In genomic region chr5:107236039-107236438, GRCm38 (mm10) we compare ENCODE assay signal across 21 mouse cellular contexts. TPM values are rescaled to one million over a fixed set of nuclear protein-coding genes. Genes with fewer than 3 reads are reported as not detected.
A peak's percentile ranks its signal among the peaks of the same experiment; 100 is the strongest.
DNase-seq lines count a peak whose midpoint lies in the region; ATAC-seq and TF ChIP-seq lines count a peak whose summit lies in the region.
"Had no signal": no experiment of that assay in that cellular context is flagged by ENCODE, and none has a peak within 500 bp of the region (broad histone marks: within the 10 kb centered on the region; RNA-seq: fewer than 3 reads in every experiment).

No protein-coding gene starts in this region.

- no peak for TF ChIP-seq CTCF in gastrocnemius, adult 2 months (IDR thresholded peaks at IDR 0.05)

- H3K27ac ChIP-seq in gastrocnemius, adult 2 months: peak overlapping the region; percentile 73
- 0 out of 2 replicates have a peak overlapping the region, but pooled peaks have one; percentile 56 for H3K27ac ChIP-seq in hindbrain, embryonic 10.5 days
- H3K27ac ChIP-seq in hindbrain, embryonic 16.5 days (ENCODE audit: low read depth, low read length): no peak overlapping the region
- peak overlapping the region; percentile 33 for H3K27ac ChIP-seq in brown adipose tissue, adult 24 weeks (replicated peaks; ENCODE audit: low read depth, low read length)
- peak overlapping the region; percentile 84 for H3K27ac ChIP-seq in liver, embryonic 12.5 days
- H3K27ac ChIP-seq: heart, embryonic 15.5 days; hindbrain, postnatal 0 days; kidney, postnatal 0 days; limb, embryonic 13.5 days; neural tube, embryonic 12.5 days had no signal

- peaks cover 56% of the 10 kb centered on the region for H3K4me1 ChIP-seq in hindbrain, embryonic 10.5 days (replicated peaks)
- H3K4me1 ChIP-seq in hindbrain, embryonic 16.5 days (ENCODE audit: control insufficient read depth, insufficient read depth, low read depth, low read length): no peaks in the 10 kb centered on the region
- peaks cover 69% of the 10 kb centered on the region for H3K4me1 ChIP-seq in brown adipose tissue, adult 24 weeks (ENCODE audit: control insufficient read depth, insufficient read depth, insufficient read length, low read length)
- peaks cover 81% of the 10 kb centered on the region for H3K4me1 ChIP-seq in liver, embryonic 12.5 days

- no peak for ATAC-seq in hindbrain, embryonic 16.5 days
- no peak for ATAC-seq in liver, embryonic 12.5 days
- ATAC-seq in activated CD4-positive, CD25-positive, alpha-beta regulatory T cell, adult 4 months: no peak
- ATAC-seq: forebrain, embryonic 16.5 days; hindbrain, postnatal 0 days; intestine, postnatal 0 days; lung, postnatal 0 days had no signal

- DNase-seq in gastrocnemius, adult 2 months: no peak
- no peak for DNase-seq in gastrocnemius, postnatal 36 days
- no peak for DNase-seq in hindbrain, embryonic 10.5 days (ENCODE audit: low spot score)
- no peak for DNase-seq in frontal cortex, postnatal 14 days (ENCODE audit: low spot score in 2 of 2)
- DNase-seq: adrenal gland, adult 8-10 months; thymus, adult 18-20 months had no signal

- 79% methylated on average over 5 of the region's 5 CpGs for WGBS in hindbrain, embryonic 10.5 days
- 74% methylated on average over 5 of the region's 5 CpGs for WGBS in hindbrain, embryonic 16.5 days
- WGBS in liver, embryonic 12.5 days (ENCODE audit: insufficient replicate concordance): 60% methylated on average over 5 of the region's 5 CpGs

- H3K27me3 ChIP-seq in hindbrain, embryonic 10.5 days (ENCODE audit: insufficient read depth, poor library complexity, severe bottlenecking): no peaks in the 10 kb centered on the region
- no peaks in the 10 kb centered on the region; the same call in 1 of the 2 replicates for H3K27me3 ChIP-seq in hindbrain, embryonic 16.5 days (replicated peaks; ENCODE audit: control insufficient read depth, insufficient read depth, low read length)
- no peaks in the 10 kb centered on the region for H3K27me3 ChIP-seq in liver, embryonic 12.5 days (replicated peaks)
- H3K27me3 ChIP-seq: embryonic facial prominence, embryonic 15.5 days; heart, embryonic 15.5 days; neural tube, embryonic 12.5 days; stomach, embryonic 15.5 days had no signal

- no peaks in the 10 kb centered on the region for H3K9me3 ChIP-seq in hindbrain, embryonic 10.5 days
- H3K9me3 ChIP-seq in hindbrain, embryonic 16.5 days (ENCODE audit: control insufficient read depth, low read length): no peaks in the 10 kb centered on the region
- H3K9me3 ChIP-seq in liver, embryonic 12.5 days (replicated peaks): no peaks in the 10 kb centered on the region
- H3K9me3 ChIP-seq: embryonic facial prominence, embryonic 15.5 days; heart, embryonic 15.5 days; limb, embryonic 13.5 days; neural tube, embryonic 12.5 days; stomach, embryonic 15.5 days had no signal

- no peak overlapping the region for H3K9ac ChIP-seq in hindbrain, embryonic 16.5 days (ENCODE audit: low read depth, low read length)
- H3K9ac ChIP-seq in liver, embryonic 12.5 days: no peak overlapping the region
- H3K9ac ChIP-seq: embryonic facial prominence, embryonic 15.5 days; heart, embryonic 15.5 days; limb, embryonic 13.5 days; neural tube, embryonic 12.5 days; stomach, embryonic 15.5 days had no signal

- no peak overlapping the region for H3K4me3 ChIP-seq in gastrocnemius, adult 2 months
- H3K4me3 ChIP-seq in hindbrain, embryonic 10.5 days: no peak overlapping the region
- no peak overlapping the region for H3K4me3 ChIP-seq in hindbrain, embryonic 16.5 days (ENCODE audit: low read length)
- no peak overlapping the region for H3K4me3 ChIP-seq in brown adipose tissue, adult 24 weeks (ENCODE audit: insufficient read depth, low read depth, low read length)
- no peak overlapping the region for H3K4me3 ChIP-seq in liver, embryonic 12.5 days
- H3K4me3 ChIP-seq: embryonic facial prominence, embryonic 15.5 days; heart, embryonic 15.5 days; limb, embryonic 13.5 days; neural tube, embryonic 12.5 days; stomach, embryonic 15.5 days had no signal

- no peaks in the 10 kb centered on the region for H3K36me3 ChIP-seq in hindbrain, embryonic 10.5 days
- no peaks in the 10 kb centered on the region for H3K36me3 ChIP-seq in hindbrain, embryonic 16.5 days (ENCODE audit: control insufficient read depth, insufficient read depth, low read length)
- no peaks in the 10 kb centered on the region for H3K36me3 ChIP-seq in liver, embryonic 12.5 days
- H3K36me3 ChIP-seq: embryonic facial prominence, embryonic 15.5 days; heart, embryonic 15.5 days; limb, embryonic 13.5 days; neural tube, embryonic 12.5 days; stomach, embryonic 15.5 days had no signal

- intact Hi-C loops in gastrocnemius, adult 2 months (cut with DNase I): no loop called here
- intact Hi-C loops in gastrocnemius, postnatal 36 days (cut with DNase I): no loop called here

- no peak overlapping the region for H3K4me2 ChIP-seq in hindbrain, embryonic 16.5 days (ENCODE audit: low read length)
- H3K4me2 ChIP-seq in liver, embryonic 12.5 days: 0 out of 2 replicates have a peak overlapping the region, but pooled peaks have one; percentile 44
- H3K4me2 ChIP-seq: embryonic facial prominence, embryonic 15.5 days; heart, embryonic 15.5 days; limb, embryonic 13.5 days; midbrain, embryonic 11.5 days; neural tube, embryonic 12.5 days; stomach, embryonic 15.5 days had no signal

RNA-seq across cellular contexts. Expression of gene Tgfbr3, which starts 53.4 kb away (rescaled TPM):
- total RNA-seq in gastrocnemius, adult 2 months (2021): 10 to 100 TPM; 20.5 to 22.9 TPM
- 10 to 100 TPM; 17.1 to 18.3 TPM for total RNA-seq in gastrocnemius, postnatal 36 days (2021)
- polyA plus RNA-seq in hindbrain, embryonic 10.5 days (2016; fragmentation: Nextera tagmentation; extraction: Ambion mirVana): 8.3 and 11.1 TPM in 2 replicates
- polyA plus RNA-seq in hindbrain, embryonic 16.5 days (2015; fragmentation: Nextera tagmentation; extraction: Ambion mirVana): 5.9 and 7.4 TPM in 2 replicates
- 27.0 and 33.8 TPM in 2 replicates for polyA plus RNA-seq in brown adipose tissue, adult 24 weeks (2012; ENCODE audit: insufficient read depth, insufficient read length, missing spikeins)
- 18.4 and 19.2 TPM in 2 replicates for polyA plus RNA-seq in liver, embryonic 12.5 days (2016; fragmentation: Nextera tagmentation; extraction: Ambion mirVana)
- 1 to 10 TPM; 4.0 to 8.2 TPM for polyA plus RNA-seq in activated CD4-positive, CD25-positive, alpha-beta regulatory T cell, adult 4 months (2017; shearing (Covaris generic))
